Mouse (Mus musculus) bone marrow macrophage, adult 2 months (primary cell): ENCODE data around the gene Cd3g. TPM values are rescaled to one million over a fixed set of nuclear protein-coding genes. Genes with fewer than 3 reads are reported as not detected.

Source experiments
- H3K27ac ChIP-seq: 2 replicates; pipeline ENCODE4 v1.5.1; 2012; ENCODE audit warnings: low read depth, low read length; ENCODE audit not compliant: insufficient read depth
- H3K4me1 ChIP-seq: 2 replicates; pipeline ENCODE4 v1.6.1; 2012; ENCODE audit warnings: low read length; ENCODE audit not compliant: control insufficient read depth, insufficient read depth
- H3K4me3 ChIP-seq: 2 replicates; pipeline ENCODE4 v1.5.1; 2012; ENCODE audit warnings: mild to moderate bottlenecking, low read length, moderate library complexity; ENCODE audit not compliant: insufficient read depth
- CTCF ChIP-seq: IDR thresholded peaks from 2 replicates; pipeline ENCODE4 v1.5.1; 2012; ENCODE audit warnings: low read depth, mild to moderate bottlenecking, low read length, moderate library complexity
- POLR2A ChIP-seq: IDR thresholded peaks from 2 replicates; pipeline ENCODE4 v1.6.1; 2012; ENCODE audit warnings: mild to moderate bottlenecking, low read depth, low read length, borderline replicate concordance
- polyA plus RNA-seq: library from polyadenylated mRNA; stranded (reverse); fragments of >200 nt; gene quantifications from 2 replicates; pipeline ENCODE4 v1.2.4, GENCODE M21; 2012; ENCODE audit not compliant: missing spikeins, insufficient read depth, insufficient read length

Cd3g gene
- polyA plus RNA-seq, 1 experiment, result not detected

- TF ChIP-seq CTCF (no peak), POLR2A (no peak)
- H3K4me1 ChIP-seq, result peaks cover 4% of the 10 kb centered on the region
- no peak overlapping the region for H3K4me3 ChIP-seq
- H3K27ac ChIP-seq, result no peak overlapping the region
Measured at GRCm38 (mm10) chr9:44966815-44967242, 13.4 kb downstream of the Cd3g start.

GRCm38 (mm10) chr9:44965833-44966466 lies 14.3 kb downstream of the Cd3g start:
- TF ChIP-seq POLR2A (no peak), CTCF (no peak)
- Histone ChIP-seq H3K4me1 (peaks cover 4% of the 10 kb centered on the region), H3K4me3 (peak overlapping the region; percentile 66), H3K27ac (0 out of 2 replicates have a peak overlapping the region, but pooled peaks have one; percentile 16)

GRCm38 (mm10) chr9:44965126-44965832 lies 15.0 kb downstream of the Cd3g start, which contains the start of gene Ube4a:
Ube4a (minus strand) TSS chr9:44965600.
- Histone ChIP-seq H3K4me3 (peak within 1 kb of the TSS; percentile 78), H3K27ac (peak within 1 kb of the TSS; percentile 33), H3K4me1 (peaks cover 4% of the 10 kb centered on the region)
- TF ChIP-seq CTCF (no peak), POLR2A (peak; percentile 28; the same call in 1 of the 2 replicates)

- Histone ChIP-seq H3K4me3 (no peak overlapping the region), H3K27ac (no peak overlapping the region), H3K4me1 (0 out of 2 replicates have a peak, but pooled peaks cover 2% of the 10 kb centered on the region)
- TF ChIP-seq POLR2A, result no peak
Measured at GRCm38 (mm10) chr9:44954432-44954831, 25.8 kb downstream of the Cd3g start.

- no peak for TF ChIP-seq POLR2A
- no peak for TF ChIP-seq CTCF
- H3K27ac ChIP-seq, result no peak overlapping the region
- no peaks in the 10 kb centered on the region for H3K4me1 ChIP-seq
- no peak overlapping the region for H3K4me3 ChIP-seq
Measured at GRCm38 (mm10) chr9:44947836-44948235, 32.4 kb downstream of the Cd3g start.

GRCm38 (mm10) chr9:44946185-44946695 lies 34.0 kb downstream of the Cd3g start:
- H3K4me3 ChIP-seq, result no peak overlapping the region
- no peak overlapping the region for H3K27ac ChIP-seq
- H3K4me1 ChIP-seq, result no peaks in the 10 kb centered on the region
- TF ChIP-seq CTCF (no peak), POLR2A (no peak)

- no peak for TF ChIP-seq CTCF
- no peak for TF ChIP-seq POLR2A
- Histone ChIP-seq H3K4me1 (peaks cover 8% of the 10 kb centered on the region), H3K27ac (no peak overlapping the region), H3K4me3 (no peak overlapping the region)
Measured at GRCm38 (mm10) chr9:44942421-44942820, 37.8 kb downstream of the Cd3g start.

- no peak for TF ChIP-seq CTCF
- no peak for TF ChIP-seq POLR2A
Measured at GRCm38 (mm10) chr9:44941756-44942155, 38.5 kb downstream of the Cd3g start.

GRCm38 (mm10) chr9:44921543-44921942 lies 58.7 kb downstream of the Cd3g start:
- peak overlapping the region; percentile 91 for H3K27ac ChIP-seq
- H3K4me3 ChIP-seq, result peak overlapping the region; percentile 92
- TF ChIP-seq POLR2A, result no peak
- no peak for TF ChIP-seq CTCF

More at GRCm38 (mm10) chr9:44941756-44942155, 38.5 kb downstream of the Cd3g start:
- H3K4me3 ChIP-seq, result no peak overlapping the region
- H3K27ac ChIP-seq, result no peak overlapping the region
- peaks cover 8% of the 10 kb centered on the region for H3K4me1 ChIP-seq

GRCm38 (mm10) chr9:44921123-44921468 lies 59.1 kb downstream of the Cd3g start:
- Histone ChIP-seq H3K4me1 (0 out of 2 replicates have a peak, but pooled peaks cover 7% of the 10 kb centered on the region), H3K27ac (peak overlapping the region; percentile 91), H3K4me3 (peak overlapping the region; percentile 92)
- TF ChIP-seq CTCF (no peak), POLR2A (no peak)

More at GRCm38 (mm10) chr9:44921543-44921942, 58.7 kb downstream of the Cd3g start:
- H3K4me1 ChIP-seq, result 0 out of 2 replicates have a peak, but pooled peaks cover 7% of the 10 kb centered on the region
